Mouse (Mus musculus): ENCODE data around the gene Fads6.

Gene Fads6

DNA sequence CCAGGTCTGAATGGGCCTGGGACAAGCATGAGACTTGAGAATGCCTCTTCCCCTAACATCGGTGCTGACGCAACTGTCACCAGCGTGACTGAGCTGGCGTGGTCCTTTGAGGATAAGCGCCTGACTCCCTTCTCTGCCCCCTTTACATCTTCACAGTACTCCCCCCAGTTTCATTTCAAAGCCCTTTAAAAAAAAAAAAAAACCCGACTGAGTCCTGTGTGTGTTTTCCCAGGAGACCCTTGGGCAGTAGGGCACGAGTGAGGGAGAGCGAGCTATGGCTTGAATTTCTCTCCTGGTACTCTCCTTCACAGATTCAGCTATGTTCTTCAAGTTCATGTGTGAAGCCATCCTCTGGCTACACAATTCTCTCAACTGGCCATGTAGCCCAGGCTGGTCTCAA lies 697 bp upstream of the Fads6 start:
- no peak for DNase-seq

DNA sequence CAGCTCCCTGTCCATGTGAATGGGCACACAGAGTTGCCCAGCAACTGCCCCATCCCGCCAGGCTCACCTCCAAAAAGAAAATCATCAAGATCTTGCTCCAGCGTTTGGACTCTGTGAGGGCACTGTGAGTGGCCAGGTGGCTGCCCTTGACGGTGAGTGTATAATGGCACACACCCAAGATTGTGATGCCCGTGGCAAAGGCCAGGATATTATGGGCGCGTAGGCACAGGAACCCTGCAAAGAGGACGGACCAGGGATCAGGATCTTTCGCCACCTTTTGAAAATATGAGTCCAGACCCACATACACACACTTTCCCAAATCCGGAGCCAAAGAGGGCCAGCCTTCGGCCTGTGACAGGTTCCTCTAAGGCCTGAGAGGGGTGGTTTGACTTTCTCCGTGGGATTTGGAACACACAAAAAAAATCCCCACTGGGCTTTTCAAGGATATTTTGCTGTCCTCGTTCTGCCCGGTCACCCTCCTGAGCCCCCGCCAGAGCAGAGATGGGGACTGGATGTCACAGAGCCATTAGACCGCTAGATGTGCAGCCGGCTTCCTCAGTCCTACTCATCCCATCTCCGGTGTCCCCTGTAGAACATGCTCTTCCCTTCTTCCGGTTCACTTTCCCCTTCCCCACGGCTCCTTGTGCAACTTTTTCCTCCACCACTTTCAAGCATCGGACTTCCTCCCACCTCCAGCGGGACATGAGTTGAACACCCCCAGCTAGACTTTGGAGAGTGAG lies 822 bp downstream of the Fads6 start:
- peak; percentile 60 to 67 for DNase-seq

DNA sequence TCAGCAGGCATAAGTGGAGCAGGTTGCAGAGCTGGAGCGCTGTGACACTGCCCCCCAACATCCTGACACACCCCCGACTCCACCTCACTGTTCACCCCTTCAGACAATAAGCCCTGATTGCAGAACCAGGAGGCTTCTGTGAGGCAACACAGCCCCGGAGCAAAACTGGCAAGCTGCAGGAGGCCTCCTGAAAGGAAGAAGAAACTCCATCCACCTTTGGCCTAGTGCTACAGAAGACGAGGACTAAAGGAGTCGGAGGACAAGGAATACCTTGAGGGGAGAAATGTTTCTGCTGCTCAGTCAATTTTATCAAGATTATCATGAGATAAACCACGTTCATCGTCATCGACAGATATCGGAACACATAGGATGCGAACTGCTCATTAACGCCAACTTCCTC lies 1.5 kb downstream of the Fads6 start:
- DNase-seq = no peak

DNA sequence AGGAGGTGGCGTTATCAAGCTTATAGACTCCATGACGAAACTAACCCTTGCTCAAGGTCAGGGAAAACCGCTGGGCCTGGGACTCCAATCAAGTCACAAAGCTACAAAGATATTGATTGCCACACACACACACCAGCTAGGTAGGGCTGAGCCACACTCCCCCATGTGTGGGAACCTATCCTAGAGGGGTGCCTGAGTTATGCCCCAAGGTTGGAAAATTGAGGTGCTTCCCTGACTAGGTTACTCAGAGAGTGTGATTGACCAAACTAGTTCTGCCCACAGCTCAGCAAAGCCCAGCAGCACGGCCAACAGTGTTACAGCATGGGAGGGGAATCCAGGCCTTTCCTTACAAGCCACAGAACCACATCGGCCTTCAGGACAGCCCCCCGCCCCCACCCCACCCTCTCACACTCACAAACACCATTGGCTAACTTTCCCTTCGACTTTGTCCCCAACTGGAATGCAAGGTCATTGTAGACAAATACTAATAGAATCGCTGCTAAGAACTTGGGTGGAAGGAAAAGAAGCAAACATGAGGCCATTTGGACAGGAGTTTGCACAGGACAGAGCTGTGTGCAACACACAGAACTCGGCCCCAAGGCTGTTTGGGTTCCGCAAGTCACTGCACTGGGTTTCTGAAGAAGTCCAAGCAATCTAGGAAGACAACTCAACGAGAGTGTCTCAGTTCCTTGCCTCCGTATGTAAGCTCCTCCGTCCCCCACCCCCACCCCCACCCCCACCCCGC lies 4.7 kb downstream of the Fads6 start:
- no peak for DNase-seq

DNA sequence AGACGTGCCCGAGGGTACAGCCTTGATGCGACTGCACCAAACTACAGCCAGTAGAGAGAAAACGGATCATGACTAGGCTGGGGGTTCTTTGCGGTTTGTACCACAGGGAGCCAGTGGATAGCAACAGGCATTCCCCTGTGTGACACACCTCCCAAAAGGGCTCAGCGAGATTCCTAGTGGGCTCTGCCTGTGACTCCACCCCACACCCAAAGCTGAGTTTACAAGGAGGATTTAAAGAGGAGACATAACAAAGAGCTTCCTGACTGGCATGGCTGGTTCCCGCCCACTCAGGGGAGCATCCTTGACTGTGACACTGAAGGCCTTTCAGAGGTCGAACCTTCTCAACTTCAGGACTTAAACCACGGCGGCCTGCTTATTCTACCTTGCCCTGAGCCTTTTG lies 6.0 kb downstream of the Fads6 start:
- DNase-seq = no peak

DNA sequence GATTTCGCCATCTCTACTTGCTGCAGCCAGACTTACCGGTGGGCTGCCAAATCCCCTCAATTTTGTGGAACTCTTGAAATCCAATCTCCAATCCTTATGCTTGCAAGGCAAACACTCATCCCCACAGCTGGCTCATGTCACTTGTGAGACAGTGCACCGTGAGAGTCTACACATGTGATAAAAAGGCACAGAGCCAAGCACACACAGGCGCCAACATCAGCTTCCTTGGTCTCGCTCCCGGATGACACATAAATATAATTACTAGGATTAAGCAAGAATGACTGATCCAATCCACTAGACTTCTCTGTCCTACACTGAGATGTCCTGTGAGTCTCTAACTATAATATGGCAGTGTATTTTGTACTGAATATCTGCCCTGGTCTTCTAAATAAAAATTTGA lies 6.5 kb downstream of the Fads6 start:
- no peak for DNase-seq

DNA sequence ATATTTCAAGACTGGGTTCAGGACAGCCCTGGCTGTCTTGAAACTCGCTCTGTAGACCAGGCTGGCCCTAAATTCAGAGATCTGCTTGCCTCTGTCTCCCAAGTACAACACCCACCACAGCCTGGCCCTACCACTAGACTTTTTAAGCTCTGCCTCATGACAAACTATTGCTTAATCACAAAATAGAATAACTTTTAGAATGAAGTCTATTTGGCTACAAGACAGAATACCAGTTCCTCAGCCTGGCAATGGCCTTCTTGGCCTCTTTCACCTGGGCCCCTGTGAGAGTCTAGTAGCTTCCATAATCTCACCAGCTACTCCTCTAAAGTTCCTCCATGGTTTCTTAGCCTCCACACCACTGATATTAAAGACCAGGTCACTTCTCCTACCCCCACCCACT lies 7.1 kb downstream of the Fads6 start:
- no peak for DNase-seq

DNA sequence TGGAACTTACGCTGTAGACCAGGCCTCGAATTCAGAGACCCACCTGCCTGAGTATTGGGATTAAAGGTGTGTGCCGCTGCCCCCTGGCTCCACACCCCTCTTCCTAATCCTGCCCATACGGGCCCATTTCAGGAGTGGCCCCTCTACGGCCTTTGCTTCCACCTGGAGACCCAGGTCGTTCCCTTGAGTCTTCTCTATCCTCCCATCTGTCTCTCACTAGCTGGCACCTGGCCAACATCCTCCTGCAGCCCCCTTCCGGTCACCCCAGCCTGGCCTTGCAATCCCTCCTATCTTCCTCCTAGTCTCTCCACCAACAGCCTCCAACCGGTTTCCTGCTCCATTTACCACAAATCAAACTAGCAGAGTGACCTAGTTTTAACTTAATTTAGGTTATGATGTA lies 7.6 kb downstream of the Fads6 start:
- DNase-seq = peak; percentile 39 to 48

DNA sequence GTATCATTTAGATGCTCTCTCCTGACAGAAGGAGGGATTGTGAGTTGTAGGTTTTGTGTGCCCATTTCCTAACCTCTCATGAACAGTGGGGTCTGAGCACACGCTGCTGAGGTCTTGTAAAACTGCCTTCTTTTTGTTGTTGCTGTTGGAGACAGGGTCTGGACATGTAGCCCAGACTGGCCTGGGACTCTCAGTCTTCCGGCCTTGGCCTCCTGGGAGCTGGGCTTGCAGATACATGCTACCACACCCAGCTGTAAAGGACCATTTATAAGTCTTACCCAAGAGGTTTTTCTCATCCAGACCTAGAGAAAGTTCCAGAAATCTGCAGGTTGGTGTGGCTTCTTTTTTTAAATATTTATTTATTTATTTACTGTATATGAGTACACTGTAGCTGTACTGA lies 9.2 kb downstream of the Fads6 start:
- DNase-seq = no peak

DNA sequence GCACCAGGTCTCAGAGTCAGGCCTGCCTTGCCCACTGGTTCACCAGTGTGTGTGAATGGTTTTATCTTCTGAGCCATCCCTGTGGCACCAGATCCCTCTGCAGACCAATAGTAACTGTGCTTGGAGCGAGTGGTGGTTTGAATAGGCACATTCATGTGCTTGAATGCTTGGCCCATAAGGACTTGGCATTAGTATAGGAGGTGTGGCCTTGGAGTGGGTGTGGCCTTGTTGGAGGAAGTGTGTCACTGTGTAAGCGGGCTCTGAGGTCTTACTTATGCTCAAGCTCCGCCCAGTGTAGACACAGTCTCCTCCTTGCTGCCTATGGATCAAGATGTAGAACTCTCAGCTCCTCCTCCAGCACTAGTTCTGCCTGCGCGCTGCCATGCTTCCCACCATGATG lies 10.1 kb downstream of the Fads6 start:
- DNase-seq = no peak

DNA sequence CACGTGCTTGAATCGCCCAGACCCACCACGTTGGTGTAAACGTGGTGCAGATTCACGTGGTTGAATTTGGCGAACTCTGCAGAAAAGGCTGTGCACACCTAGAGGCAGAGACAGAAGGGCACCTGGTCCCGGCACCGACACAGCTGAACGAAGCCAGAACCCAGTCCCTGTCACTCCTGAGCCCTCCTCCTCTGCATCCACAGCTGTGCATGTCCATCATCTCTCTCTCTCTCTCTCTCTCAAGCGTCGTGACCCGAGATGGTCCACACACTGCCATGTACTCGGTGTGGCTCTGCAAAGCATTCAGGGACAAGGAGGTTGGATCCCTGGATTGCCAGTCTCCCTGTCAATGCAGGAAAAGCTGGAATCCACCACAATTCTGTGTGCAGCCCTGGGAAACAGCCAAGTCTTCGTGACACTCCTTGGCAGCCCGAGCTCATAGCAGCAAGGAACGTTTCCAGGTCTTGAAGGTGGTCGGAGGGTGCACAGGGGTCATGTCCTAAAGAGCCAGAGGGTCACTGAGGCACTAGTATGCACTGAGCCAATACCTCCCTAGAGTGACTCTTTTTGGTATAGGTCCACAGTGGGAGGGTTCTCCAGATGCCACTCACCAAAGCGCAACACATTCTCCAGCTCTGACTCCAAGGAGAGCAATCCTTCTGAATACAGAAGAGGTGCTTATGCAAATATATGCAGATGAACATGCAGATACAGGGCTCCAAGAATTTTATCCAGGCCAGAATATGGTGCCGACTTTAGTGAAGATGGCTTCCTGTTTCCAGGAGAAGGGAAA lies 11.1 kb downstream of the Fads6 start:
- peak; percentile 42 to 48 for DNase-seq

DNA sequence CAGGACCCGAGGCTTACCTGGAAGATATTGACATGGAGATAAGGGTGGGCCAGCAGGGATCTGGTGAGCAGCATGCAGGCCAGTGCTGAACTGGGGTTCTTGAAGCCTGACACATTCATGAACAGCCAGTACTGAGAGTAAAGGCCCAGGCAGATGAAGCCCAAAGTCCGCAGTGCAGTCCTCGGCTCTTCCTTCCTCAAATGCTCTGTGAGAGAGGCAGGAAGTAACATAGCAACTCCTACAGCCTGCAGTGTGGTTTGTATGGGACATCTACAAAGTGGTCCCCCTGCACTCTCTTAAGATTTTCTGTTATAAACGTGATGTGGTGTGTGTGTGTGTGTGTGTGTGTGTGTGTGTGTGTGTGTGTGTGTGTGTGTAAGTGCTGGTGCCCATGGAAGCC lies 12.2 kb downstream of the Fads6 start:
- no peak for DNase-seq

DNA sequence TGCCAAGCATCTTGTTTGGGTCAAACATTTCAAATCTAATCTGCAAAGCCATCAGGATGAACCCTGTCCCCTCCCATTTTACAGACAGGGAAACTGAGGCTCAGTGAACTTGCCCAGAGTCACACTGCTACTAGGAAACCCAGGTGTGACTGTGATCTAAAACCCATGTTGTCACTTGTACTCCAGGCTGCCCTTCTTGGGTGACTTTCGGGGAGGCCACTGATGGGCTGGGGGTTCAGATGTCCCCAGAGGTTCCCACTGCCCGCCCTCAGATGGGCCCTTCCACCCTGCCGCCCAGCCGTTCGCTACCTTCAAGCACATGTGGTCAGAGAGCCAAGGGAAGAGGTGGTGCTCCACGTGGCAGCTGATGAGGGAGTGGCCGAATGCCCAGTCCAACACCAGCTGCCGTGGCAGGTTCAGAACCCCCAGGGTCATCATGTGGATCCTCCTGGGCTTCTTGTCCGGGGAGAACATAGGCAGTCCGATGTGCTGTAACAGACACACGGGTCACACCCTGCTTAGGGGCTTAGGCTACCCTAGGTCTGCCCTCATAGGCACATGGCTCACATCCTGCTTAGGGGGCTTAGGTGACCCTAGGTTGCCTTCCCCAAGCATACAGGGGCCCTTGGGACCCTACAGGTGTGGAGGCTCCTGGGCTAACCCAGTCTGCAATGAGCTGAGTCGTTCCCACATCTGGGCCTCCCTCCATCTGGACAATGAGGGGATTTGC lies 13.4 kb downstream of the Fads6 start:
- no peak for DNase-seq

DNA sequence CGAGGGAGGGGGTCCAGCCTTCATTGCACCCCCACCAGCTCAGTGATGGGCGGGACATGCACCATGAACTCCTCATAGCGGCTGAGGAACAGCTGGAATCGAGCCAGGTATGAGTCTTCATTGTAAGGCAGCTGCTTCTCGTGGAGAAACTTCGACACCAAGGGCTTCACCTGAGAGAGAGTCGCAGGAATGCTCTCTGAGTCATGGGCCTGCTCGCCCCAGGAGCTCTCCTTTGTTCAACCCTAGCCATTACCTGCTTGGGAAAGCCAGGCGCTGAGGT lies 14.0 kb downstream of the Fads6 start:
- DNase-seq = peak in 1 of 2 experiments; percentile 39

DNA sequence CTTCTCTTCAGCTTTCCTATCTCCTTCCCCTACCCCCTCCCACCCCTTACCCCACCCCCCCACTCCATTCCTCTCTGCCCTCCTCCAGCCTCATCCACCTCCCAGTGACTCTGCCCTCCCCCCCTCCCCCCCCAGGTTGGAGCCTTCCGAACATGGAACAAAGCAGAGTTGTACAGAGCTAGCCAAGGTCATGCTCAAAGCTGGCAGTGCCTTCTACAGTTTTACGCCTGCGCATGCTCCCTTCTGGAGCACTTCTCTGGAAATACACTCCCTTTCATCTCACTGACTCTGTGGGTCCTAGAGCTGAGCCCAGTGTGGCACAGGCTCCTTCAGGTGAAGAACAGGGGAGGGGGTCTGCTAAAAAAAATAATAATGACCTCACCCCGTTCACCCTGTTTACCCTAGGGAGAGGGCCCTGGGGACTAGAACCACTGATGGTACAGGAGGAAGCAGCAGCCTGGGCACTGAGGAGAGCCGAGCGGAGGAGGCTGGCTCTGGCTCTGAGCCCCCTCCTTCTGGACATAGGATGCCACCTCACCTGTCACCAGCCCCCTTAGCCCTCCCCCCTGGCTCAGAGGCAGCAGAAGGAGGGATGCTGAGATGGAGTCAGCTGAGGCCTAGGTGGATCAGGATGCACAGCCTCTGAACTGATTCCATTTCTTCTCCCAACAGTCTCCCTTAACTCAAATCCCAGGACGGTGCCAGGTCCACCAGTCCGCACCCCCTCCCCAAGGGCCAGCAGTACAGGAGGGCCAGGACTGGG lies 14.6 kb downstream of the Fads6 start:
- peak; percentile 50 to 55 for DNase-seq

DNA sequence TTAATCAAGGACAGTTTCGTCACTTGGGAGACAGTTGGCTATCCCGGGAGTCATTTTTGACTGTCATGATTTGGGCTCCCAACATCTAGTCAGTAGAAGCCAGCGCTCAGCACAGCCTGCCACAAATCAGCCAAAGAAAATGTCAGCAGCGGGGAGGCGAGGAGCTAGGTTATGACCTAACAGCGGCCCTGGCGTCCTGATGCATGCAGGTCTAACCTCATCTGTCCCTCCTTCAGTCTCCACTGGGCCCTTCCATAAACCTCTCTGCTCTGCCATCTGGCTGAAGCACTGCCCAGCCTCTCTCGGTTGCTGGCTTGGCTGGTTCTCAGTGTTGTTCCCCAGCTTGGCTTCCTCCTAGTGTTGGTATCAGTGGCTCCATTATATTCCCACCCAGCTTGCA lies 15.2 kb downstream of the Fads6 start:
- DNase-seq = peak; percentile 64 to 70

DNA sequence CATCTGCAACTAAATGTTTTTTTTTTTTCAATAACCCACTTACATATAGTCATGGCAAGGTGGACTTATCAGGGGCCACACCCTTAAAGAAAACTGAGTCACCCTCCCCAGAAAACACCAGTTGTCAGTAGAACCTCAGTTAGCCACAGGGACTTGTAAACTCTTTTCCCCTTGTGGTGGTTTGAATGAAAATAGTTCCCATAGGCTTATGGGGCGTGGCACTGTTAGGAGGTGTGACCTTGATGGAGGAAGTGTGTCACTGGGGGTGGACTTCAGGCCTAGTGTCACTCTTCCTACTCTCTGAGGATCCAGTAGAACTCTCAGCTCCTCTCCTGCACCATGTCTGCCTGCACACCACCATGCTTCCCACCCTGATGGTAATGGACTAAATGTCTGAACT lies 17.7 kb downstream of the Fads6 start:
- DNase-seq = no peak

DNA sequence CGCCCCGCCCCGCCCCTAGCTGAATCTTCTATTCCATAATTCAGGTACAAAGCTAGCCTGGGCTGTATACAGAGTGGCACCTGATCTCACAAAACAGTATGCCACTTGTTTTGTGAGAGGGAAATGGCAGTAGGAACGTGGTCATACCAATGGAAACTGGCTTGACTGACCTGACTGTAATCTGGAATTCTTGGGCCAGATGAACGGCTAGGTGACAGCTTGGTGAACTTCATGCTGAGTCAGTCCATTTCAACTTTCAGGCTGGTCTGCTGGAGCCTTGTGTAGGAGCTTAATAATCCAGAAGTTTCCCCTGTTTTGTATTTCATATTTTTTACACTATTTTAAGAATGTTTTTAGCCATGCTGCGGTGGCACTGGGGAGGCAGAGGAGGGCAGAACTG lies 19.3 kb downstream of the Fads6 start:
- no peak for DNase-seq

DNA sequence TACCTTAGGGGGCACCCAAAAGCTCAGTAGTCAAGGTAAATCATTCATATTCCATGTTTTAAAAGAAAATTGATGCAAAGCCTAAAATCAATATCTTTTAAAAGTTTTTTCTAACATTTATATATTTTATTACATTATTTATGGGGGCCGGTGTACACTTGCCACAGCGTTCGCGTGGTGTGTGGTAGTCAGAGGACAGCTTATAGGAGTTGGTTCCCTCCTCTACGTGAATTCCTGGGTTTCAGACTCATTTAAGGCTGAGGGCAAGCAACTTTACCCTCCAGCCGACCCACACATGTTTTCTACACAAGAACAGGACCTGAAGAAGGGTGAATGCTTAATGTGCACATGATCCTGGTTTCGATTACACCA lies 19.9 kb downstream of the Fads6 start:
- DNase-seq = no peak

DNA sequence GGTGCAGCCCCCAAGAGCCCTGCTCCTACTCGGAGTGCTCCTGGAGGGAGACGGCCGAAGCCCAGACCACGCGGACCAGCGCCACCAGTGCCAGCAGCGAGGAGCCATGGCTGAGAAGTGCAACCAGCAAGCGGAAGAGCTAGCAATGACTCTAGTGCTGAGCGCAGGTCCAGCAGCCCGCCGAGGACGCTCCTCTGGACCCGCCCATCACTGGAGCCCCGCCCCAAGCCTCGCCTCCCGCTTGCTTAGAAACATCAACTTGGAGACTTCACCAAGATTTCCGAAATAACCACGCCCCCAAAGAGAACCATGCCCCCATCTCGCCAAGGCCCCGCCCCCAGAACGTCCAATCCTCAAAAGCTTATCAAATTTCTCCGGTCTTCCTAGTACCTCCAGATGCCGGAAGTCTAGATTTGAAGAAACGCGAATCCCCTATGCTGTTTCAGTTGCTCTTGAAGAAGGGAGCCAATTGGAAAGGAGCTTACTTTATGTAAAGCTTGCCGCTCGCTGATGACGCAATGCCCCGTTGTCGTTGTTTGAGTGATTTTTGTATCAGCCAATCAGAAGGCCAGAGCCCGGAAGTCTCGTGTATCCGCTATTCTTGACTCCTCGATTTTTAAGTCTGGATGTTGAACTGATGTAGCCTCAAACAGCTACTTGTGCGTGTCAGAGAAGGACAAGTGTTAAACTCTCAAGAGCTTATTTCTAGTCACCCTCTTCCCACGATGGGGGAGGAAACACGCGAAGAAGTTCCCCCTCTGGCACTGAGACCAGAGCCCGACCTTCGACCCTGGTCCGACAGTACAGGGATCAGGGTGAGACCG lies 20.5 kb downstream of the Fads6 start, which contains the start of gene Fdxr:
TSS of gene Fdxr (minus strand) at position 271 of the 824 bp plus-strand sequence.
- peak; percentile 98 to 99 for DNase-seq

DNA sequence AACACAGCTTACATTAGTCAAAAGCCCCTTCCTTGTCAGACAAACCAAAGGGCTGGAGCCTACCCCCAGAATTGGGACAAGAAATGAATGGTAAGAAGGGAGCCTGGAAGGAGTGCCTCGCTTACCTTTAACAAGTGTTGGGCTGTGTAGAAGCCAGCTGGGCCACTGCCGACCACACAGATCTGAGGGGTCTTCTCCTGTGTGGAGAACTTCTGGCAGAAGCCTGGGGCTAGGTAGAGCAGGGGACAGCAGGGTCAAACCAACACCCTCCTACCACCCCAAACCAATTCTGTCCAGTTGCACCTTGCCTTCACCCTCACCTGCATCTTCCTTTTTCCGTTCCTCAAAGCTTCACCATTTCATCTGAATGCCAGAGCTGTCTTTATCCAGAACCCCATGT lies 21.5 kb downstream of the Fads6 start:
- DNase-seq = peak in 1 of 2 experiments; percentile 34

DNA sequence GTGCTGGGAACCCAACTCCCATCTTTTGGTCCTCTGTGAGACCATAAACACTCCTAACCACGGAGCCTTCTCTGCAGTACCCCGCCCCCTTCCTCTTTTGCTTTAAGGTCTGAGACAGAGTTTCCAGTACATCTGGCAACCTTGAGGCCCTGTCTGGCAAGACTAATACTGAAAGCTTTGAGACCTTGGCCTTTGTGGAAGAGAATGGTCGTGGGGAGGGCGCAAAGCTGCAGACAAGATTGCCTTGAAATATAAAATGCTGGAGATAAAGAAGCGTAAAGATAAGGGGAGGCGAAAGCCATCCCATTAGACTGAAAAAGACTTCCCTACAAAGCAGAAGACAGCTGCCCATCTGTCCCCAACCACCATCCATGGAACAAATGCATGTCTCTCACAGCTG lies 22.0 kb downstream of the Fads6 start:
- DNase-seq = no peak

All from cerebellum, postnatal 10 days (tissue).